Mouse (Mus musculus) T-helper 17 cell (primary cell): ENCODE results near the gene Catspere2.
"Not testable (repeated sequence)": the region's sequence is repeated elsewhere in the genome, so short reads cannot be mapped to it uniquely, and the experiment has no call there.

Source experiments
- in situ Hi-C, 2 experiments: fragments of 300-600 bp; cut with MboI, MseI; formaldehyde crosslinking; loops; 1 replicate in 1 of 2; 2 replicates in 1 of 2; pipeline ENCODE4 v1.15.1; 2025; ENCODE audit warnings: high pct_unique_total_duplicates in 2 of 2

The Catspere2 gene

GRCm38 (mm10) chr1:177983024-177983450 is at the start of gene Catspere2:
Catspere2 (plus strand) TSS chr1:177983423.
- in situ Hi-C loops: loop anchor here (5.0 to 10.0 kb wide), 2 partner anchors 204 to 332 kb away; partner anchors contain the start of genes Cox20 (in 1 of the 2) and Desi2 (in 1 of the 2)

- in situ Hi-C loops: loop anchor here in 1 of 2 experiments (10.0 kb wide), 1 partner anchor 364 kb away; no protein-coding TSS in a partner anchor
Observed at GRCm38 (mm10) chr1:177940422-177940977, 42.7 kb upstream of the Catspere2 start.

GRCm38 (mm10) chr1:177981276-177981675 is 1.9 kb upstream of the Catspere2 start:
- in situ Hi-C loops: loop anchor here (5.0 to 10.0 kb wide), 2 partner anchors 206 to 334 kb away; partner anchors contain the start of genes Cox20 (in 1 of the 2) and Desi2 (in 1 of the 2)

DNA sequence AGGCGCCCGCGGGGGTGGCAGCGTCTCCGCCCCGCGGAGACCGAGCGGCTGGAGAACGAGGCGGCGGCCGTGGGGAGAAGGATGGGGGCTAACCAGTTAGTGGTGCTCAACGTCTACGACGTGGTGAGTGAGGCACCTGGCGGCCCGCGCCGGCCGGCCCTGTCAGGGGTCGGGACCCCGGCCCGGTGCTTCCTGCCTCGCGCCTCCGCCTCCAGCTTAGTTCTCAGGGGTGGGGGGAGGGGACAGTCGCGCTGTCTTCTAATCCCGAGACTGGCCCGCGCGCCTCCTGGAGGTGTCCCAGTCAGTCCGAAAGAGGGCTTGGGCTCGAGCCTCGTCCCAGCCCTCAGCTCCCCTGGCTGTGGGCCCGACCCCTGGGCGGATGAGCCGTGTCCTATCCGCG is 359 bp downstream of the Catspere2 start:
- in situ Hi-C loops: loop anchor here (5.0 to 10.0 kb wide), 2 partner anchors 204 to 331 kb away; partner anchors contain the start of genes Cox20 (in 1 of the 2) and Desi2 (in 1 of the 2)

DNA sequence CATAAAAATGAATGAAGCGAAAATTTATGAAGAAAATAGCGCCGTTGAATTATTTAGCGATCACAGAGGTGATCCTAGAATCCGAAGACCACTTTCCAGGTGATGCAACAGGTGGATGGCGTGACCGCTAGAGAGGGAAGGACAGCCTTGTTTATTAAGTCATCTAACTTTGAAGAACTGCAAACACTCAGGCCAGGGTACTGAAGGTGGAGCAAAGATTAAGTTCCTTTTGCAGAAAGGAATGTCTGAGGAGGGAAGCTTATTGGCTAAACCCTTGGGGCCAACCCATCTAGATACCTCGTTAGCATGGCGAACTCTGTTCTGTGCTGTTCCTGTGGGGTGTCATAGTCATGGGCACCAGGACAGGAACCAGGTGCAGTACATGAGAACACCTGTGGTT is 983 bp downstream of the Catspere2 start:
- in situ Hi-C loops: loop anchor here (5.0 to 10.0 kb wide), 2 partner anchors 203 to 331 kb away; partner anchors contain the start of genes Cox20 (in 1 of the 2) and Desi2 (in 1 of the 2)

DNA sequence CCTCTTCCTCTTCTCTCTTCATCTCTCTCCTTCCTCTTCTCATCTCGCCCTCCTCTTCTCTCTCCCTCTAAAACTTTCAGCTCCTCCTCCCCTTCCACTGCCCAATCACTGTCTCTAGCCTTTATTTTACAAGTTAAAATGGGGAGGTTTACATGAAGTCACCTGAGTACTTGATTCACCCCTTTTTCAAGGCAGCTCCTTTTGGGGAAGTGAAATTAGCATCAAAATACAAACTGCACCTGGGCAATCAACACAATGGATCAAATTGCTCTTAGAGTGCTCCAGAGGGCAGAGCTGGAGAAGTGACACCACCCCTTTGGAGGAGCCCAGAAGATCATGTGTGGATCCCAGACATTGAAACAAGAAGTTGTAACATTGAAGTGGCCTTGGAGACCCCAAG is 4.3 kb downstream of the Catspere2 start:
- in situ Hi-C loops: loop anchor here in 1 of 2 experiments (10.0 kb wide), 1 partner anchor 327 kb away; the partner anchor contains the start of gene Cox20

GRCm38 (mm10) chr1:178072798-178073197 is 89.6 kb downstream of the Catspere2 start:
- in situ Hi-C loops: not testable (repeated sequence)

DNA sequence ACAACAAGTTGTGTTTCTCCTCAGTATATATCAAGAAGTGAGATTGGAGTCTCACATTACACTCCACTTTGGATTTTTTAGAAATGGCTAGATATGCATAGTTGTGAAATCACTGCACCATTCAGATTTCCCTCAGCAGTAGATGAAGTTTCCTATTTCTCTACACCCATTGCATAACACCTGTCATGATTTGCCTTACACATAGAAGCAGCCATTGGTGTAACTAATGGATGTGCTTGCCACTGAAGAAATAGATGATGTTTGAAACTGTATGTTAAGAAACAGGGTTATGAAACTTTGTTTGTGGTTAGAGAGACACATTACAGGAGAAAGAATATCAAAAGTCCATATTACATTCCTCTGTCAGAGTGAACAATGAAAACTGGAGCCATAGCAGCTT is 114.6 kb downstream of the Catspere2 start:
- in situ Hi-C loops: loop anchor here in 1 of 2 experiments (5.0 kb wide), 1 partner anchor 241 kb away; no protein-coding TSS in a partner anchor

GRCm38 (mm10) chr1:178108514-178108913 is 125.3 kb downstream of the Catspere2 start:
- in situ Hi-C loops: not testable (repeated sequence)

DNA sequence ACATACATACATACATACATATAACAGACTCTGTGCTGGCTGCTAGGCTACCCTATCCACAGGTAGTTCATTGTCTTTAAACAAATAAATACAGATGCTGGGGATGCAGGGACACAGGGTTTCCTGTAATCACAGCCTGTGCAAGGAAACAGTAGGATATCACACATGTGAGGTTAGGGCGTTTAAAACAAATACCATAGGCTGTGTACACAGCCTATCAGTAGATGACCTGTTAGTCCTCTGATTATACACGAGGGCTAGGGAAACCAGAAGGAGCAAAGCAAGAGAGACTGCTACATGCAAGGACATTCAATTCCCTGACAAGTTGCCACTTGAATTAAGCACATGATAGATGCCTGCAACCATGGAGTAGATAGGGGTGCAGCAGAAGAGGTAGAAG is 139.0 kb downstream of the Catspere2 start:
- in situ Hi-C loops: not testable (repeated sequence)

- in situ Hi-C loops: no loop called here
Observed at GRCm38 (mm10) chr1:178134288-178134687, 151.1 kb downstream of the Catspere2 start.

DNA sequence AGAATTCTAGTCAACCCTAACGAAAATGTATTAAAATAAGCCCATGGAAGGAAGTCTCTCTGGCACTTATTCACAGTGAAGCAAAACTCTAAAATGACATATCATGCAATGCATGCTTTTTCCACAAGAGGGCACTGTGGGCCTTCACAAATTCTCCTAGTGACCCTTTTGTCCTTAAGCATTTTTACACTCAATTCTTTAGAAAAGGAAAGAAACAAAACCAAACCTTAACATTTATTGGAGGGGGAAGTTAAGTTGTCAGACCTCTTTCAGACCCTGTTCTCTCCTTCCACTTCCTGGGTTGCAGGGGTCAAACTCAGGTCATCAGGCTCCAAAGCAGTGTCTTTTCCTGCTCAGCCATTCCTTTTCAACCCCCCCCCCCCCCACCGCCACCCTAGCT is 163.3 kb downstream of the Catspere2 start:
- in situ Hi-C loops: loop anchor here (5.0 to 10.0 kb wide), 2 partner anchors 48 to 321 kb away; no protein-coding TSS in a partner anchor

GRCm38 (mm10) chr1:178146915-178147314 is 163.7 kb downstream of the Catspere2 start:
- in situ Hi-C loops: loop anchor here (5.0 to 10.0 kb wide), 2 partner anchors 48 to 320 kb away; no protein-coding TSS in a partner anchor

DNA sequence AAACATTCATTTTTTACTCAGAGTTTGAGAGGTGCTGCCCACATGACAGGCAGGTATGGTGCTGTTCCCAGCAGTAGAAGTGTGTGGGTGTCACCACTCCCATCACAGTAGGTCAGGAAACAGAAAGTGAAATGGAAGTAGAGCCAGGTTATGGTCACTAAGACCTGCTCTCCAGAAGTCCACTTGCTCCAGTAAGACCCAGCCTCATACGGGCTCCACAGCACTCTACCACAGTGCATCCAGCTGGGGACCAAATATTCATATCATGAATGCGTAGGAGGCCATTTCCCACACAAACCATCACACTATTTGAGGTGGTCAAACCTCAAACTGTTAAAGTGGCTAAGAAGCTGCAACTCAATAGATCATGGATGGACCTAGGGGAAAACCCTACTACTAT is 199.0 kb downstream of the Catspere2 start:
- in situ Hi-C loops: loop anchor here (5.0 to 10.0 kb wide), 3 partner anchors 45 to 377 kb away; no protein-coding TSS in a partner anchor

- in situ Hi-C loops: loop anchor here (5.0 to 10.0 kb wide), 2 partner anchors 203 to 381 kb away; partner anchors contain the start of gene Catspere2 (in 1 of the 2)
Observed at GRCm38 (mm10) chr1:178185591-178185990, 202.4 kb downstream of the Catspere2 start.

GRCm38 (mm10) chr1:178187216-178187791 is 204.1 kb downstream of the Catspere2 start, which contains the start of gene Desi2:
Desi2 (plus strand) TSS chr1:178187417.
- in situ Hi-C loops: loop anchor here (5.0 to 10.0 kb wide), 2 partner anchors 205 to 383 kb away; partner anchors contain the start of gene Catspere2 (in 1 of the 2)

- in situ Hi-C loops: loop anchor here (5.0 to 10.0 kb wide), 2 partner anchors 206 to 383 kb away; partner anchors contain the start of gene Catspere2 (in 1 of the 2)
Observed at GRCm38 (mm10) chr1:178187810-178188209, 204.6 kb downstream of the Catspere2 start.

DNA sequence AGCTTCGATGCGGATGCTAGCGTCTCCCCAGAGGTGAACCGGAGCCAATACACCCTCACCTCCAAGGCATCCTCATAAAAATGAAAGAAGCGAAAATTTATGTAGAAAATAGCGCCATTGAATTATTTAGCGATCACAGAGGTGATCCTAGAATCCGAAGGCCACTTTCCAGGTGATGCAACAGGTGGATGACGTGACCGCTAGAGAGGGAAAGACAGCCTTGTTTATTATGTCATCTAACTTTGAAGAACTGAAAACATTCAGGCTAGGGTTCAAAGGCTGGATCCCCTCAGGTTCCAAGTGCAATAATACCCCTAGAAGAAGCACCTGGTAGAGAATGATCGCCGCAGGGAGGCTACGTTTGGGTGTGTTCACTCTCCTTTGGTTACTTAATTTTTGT is 205.2 kb downstream of the Catspere2 start:
- in situ Hi-C loops: loop anchor here (5.0 to 10.0 kb wide), 2 partner anchors 206 to 384 kb away; partner anchors contain the start of gene Catspere2 (in 1 of the 2)

DNA sequence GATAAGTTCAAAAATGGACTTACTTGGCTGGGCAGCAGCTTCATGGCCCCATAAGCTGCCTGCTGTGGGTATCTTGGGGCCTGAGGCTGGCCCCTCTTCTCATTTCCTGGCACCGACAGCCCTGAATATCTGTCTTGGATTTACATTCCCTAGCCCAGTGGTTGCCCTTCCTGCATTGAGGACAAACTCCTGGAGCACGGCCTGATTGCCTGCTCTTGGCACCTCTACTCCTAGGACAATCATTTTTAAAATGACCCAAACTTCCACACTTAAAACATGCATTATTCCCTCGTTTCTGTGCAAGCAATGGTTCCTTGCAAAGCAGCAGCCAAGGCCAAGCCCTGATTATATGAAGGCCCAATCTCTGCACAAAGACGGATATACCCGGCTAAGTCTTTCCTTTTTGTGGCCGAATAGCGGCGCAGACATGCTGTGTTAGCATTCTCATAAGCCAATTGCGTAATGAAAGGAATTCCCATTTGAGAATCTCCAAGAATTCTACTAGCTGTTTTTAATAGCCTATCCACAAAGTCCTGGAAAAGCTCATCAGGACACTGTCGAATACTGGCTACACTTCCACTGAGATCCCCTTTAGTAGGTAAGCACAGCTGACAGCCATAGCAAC is 222.6 kb downstream of the Catspere2 start:
- in situ Hi-C loops: no loop called here

GRCm38 (mm10) chr1:178207856-178208255 is 224.6 kb downstream of the Catspere2 start:
- in situ Hi-C loops: not testable (repeated sequence)

- in situ Hi-C loops: no loop called here
Observed at GRCm38 (mm10) chr1:178209966-178210365, 226.7 kb downstream of the Catspere2 start.
